Mouse (Mus musculus) hindbrain, embryonic 14.5 days (tissue): ENCODE data around the gene Sept5. TPM values are rescaled to one million over a fixed set of nuclear protein-coding genes. Genes with fewer than 3 reads are reported as not detected.

ENCODE experiments used
- ATAC-seq: fragments of 200-750 bp; cut with Nextera tagmentation; 2 replicates; pipeline ENCODE4 v1.8.0; 2017; ENCODE audit warnings: moderate number of reproducible peaks, mild to moderate bottlenecking, moderate TSS enrichment, moderate library complexity; ENCODE audit not compliant: low FRiP score
- DNase-seq: peaks from one replicate; pipeline ENCODE4 v3.0.0-alpha.2; 2015; ENCODE audit warnings: low spot score
- H3K27ac ChIP-seq: fragments of 300-500 bp; sonication (generic); 2 replicates; pipeline ENCODE4 v1.5.1; 2014; ENCODE audit warnings: mild to moderate bottlenecking, moderate library complexity
- H3K27me3 ChIP-seq: fragments of 300-500 bp; sonication (generic); 2 replicates; pipeline ENCODE4 v1.6.1; 2014; ENCODE audit warnings: mild to moderate bottlenecking, low read length, mixed read lengths; ENCODE audit not compliant: control insufficient read depth, insufficient read depth
- H3K36me3 ChIP-seq: fragments of 300-500 bp; sonication (generic); replicated peaks from 2 replicates; pipeline ENCODE4 v1.6.1; 2014; ENCODE audit not compliant: control insufficient read depth, insufficient read depth
- H3K4me1 ChIP-seq: fragments of 300-500 bp; sonication (generic); replicated peaks from 2 replicates; pipeline ENCODE4 v1.6.1; 2014; ENCODE audit warnings: antibody characterized with exemption, low read length, mixed read lengths; ENCODE audit not compliant: control insufficient read depth, insufficient read depth
- H3K4me2 ChIP-seq: fragments of 300-500 bp; sonication (generic); replicated peaks from 2 replicates; pipeline ENCODE4 v1.6.1; 2014; ENCODE audit warnings: mild to moderate bottlenecking, moderate library complexity
- H3K4me3 ChIP-seq: fragments of 300-500 bp; sonication (generic); replicated peaks from 2 replicates; pipeline ENCODE4 v1.5.1; 2014; ENCODE audit warnings: mild to moderate bottlenecking, low read length
- H3K9ac ChIP-seq: fragments of 300-500 bp; sonication (generic); 2 replicates; pipeline ENCODE4 v1.6.1; 2014
- H3K9me3 ChIP-seq: fragments of 300-500 bp; sonication (generic); 2 replicates; pipeline ENCODE4 v1.6.1; 2016; ENCODE audit warnings: low read length; ENCODE audit not compliant: control insufficient read depth
- WGBS: fragments of 180-500 bp; shearing (Covaris S2); extraction: QIAGEN DNeasy Blood & Tissue Kit; methylation state at CpG from one replicate; pipeline ENCODE4 v1.1.7; 2014; 5-methylcytosine and 5-hydroxymethylcytosine counted together
- polyA plus RNA-seq: library from polyadenylated mRNA; unstranded; fragments of >200 nt; fragmentation: Nextera tagmentation; extraction: Ambion mirVana; gene quantifications from 2 replicates; pipeline ENCODE4 v1.2.1, GENCODE M21; 2014

Gene Sept5
- polyA plus RNA-seq, 1 experiment from 2014 or later = 192 TPM

DNA sequence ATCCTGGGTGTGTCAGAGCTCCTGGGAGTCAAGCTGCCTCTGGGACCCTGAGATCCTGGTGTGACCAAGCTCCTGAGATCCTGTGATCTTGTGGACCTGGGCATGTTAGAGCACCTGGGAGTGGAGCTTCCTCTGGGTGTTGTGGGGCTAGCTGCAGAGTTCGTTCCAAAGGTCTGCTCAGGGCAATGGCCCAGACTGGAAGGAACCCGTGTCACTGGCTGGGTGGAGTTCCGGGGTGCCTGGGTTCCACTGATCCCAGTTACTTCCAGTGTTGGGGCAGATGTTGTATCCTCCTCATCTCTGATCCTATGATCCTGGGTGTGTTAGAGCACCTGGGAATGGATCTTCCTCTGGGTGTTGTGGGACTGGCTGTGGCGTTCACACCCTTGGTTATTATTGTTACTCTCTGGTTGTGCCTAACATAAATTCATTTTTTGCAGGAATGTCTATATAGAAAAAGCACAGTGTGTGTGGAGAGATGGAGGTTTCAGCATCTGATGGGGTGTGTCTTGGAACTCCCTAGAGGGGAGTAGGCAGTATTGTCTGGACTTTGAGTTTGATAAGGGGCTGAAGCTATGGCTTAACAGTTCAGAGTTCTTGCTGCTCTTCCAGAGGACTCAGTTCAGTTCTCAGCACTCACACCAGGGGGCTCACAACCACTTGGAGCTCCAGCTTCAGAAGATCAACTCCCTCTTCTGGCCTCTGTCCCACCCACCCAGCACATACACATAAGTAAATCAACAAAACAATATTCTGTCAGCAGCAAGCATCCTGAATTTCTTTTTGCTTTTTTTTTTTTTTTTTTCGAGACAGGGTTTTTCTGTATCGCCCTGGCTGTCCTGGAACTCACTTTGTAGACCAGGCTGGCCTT lies 23.8 kb upstream of the Sept5 start:
- ATAC-seq = no peak
- DNase-seq = no peak
- H3K27me3 ChIP-seq = no peaks in the 10 kb centered on the region
- no peaks in the 10 kb centered on the region for H3K36me3 ChIP-seq
- no peak overlapping the region for H3K27ac ChIP-seq
- no peaks in the 10 kb centered on the region for H3K9me3 ChIP-seq
- H3K4me1 ChIP-seq = no peaks in the 10 kb centered on the region
- H3K4me3 ChIP-seq = no peak overlapping the region
- no peak overlapping the region for H3K9ac ChIP-seq
- H3K4me2 ChIP-seq = no peak overlapping the region
- 86% methylated on average over 6 of the region's 6 CpGs for WGBS

DNA sequence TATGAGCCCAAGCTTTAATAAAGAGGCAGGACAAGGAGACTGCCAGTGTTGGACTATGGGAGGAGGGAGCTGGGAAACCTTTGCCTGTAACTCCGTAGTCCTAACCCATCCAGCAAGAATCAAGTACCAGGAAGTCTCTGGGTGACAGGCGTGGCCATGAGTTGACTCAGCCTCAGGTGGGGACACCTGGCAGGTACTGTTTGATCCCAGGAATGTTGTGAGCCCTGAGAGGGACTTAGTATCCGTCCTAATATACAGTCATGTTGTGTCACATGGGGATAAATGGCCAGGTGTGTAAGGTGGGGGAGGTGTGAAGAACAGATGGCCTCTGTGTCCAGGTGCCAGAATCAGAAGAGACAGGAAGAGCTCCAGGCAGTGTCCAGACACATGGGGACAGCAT lies 19.4 kb upstream of the Sept5 start:
- Histone ChIP-seq H3K9ac (no peak overlapping the region), H3K4me2 (no peak overlapping the region), H3K27ac (no peak overlapping the region), H3K9me3 (0 out of 2 replicates have a peak, but pooled peaks cover 3% of the 10 kb centered on the region), H3K27me3 (no peaks in the 10 kb centered on the region), H3K4me3 (no peak overlapping the region), H3K36me3 (no peaks in the 10 kb centered on the region), H3K4me1 (no peaks in the 10 kb centered on the region)
- DNase-seq (no peak), ATAC-seq (no peak)
- 72% methylated on average over 3 of the region's 3 CpGs for WGBS

- Histone ChIP-seq H3K9ac (no peak overlapping the region), H3K4me1 (no peaks in the 10 kb centered on the region), H3K4me2 (no peak overlapping the region), H3K27me3 (no peaks in the 10 kb centered on the region), H3K9me3 (0 out of 2 replicates have a peak, but pooled peaks cover 3% of the 10 kb centered on the region), H3K36me3 (no peaks in the 10 kb centered on the region), H3K4me3 (no peak overlapping the region), H3K27ac (no peak overlapping the region)
- ATAC-seq = no peak
- 80% methylated on average over 6 of the region's 6 CpGs for WGBS
- DNase-seq = no peak
These were observed 15.6 kb upstream of the Sept5 start for GRCm38 (mm10) chr16:18645329-18645728.

DNA sequence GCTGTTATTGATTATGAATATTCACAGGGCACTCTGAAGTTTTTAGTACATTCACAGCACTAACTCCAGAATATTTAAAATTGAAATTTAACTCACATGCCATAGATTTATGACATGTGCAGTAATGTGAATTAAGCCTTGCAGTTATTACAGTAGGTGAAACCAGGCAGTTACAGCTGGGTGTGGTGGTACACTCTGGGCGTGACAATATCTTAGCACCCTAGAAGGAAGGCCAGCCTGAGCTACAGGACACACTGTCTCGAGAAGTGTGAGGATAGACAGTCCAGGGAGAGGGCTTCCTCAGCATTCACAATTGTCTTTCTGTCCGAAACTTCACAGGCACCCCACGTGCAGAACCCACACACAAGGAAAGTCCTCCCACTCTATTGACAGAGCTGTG lies 14.7 kb upstream of the Sept5 start:
- no peak overlapping the region for H3K9ac ChIP-seq
- no peak overlapping the region for H3K27ac ChIP-seq
- DNase-seq (no peak), ATAC-seq (no peak)
- H3K4me3 ChIP-seq = no peak overlapping the region
- no peaks in the 10 kb centered on the region for H3K4me1 ChIP-seq
- 0 out of 2 replicates have a peak, but pooled peaks cover 3% of the 10 kb centered on the region for H3K9me3 ChIP-seq
- H3K36me3 ChIP-seq = no peaks in the 10 kb centered on the region
- no peak overlapping the region for H3K4me2 ChIP-seq
- no peaks in the 10 kb centered on the region for H3K27me3 ChIP-seq
- 82% methylated on average over 4 of the region's 4 CpGs for WGBS

DNA sequence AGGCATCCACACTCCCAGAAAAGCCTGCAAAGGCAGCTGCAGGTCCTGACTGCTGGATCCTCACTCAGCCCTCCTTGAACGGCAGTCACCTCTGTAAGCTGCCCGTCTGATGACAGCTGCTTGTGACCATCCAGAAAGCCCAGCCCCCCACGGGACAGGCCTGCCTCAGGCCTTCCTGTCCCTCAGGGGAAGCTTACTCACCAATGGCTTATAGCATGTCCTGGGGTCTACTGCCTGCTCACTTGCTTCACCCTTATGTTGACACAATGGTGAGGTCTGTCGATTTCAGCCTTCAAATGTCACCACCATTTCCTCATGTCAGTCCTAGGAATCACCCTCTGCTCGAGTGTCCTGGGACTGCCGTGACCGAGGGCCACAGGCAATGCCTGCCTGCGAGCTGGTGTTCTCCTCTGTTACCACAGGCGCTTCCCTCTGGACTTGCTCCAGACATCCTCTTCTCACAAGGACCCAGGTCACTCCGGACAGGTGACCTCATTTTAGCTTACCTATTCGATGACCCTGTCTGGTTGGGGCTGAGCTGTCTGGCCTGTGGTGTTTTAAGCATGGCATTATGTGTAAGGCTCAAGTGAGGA lies 13.7 kb upstream of the Sept5 start:
- 0 out of 2 replicates have a peak, but pooled peaks cover 3% of the 10 kb centered on the region for H3K9me3 ChIP-seq
- no peaks in the 10 kb centered on the region for H3K36me3 ChIP-seq
- H3K4me1 ChIP-seq = no peaks in the 10 kb centered on the region
- DNase-seq (no peak), ATAC-seq (no peak)
- H3K4me3 ChIP-seq = no peak overlapping the region
- WGBS = 82% methylated on average over 11 of the region's 11 CpGs
- no peak overlapping the region for H3K4me2 ChIP-seq
- no peak overlapping the region for H3K27ac ChIP-seq
- H3K27me3 ChIP-seq = no peaks in the 10 kb centered on the region
- H3K9ac ChIP-seq = no peak overlapping the region

DNA sequence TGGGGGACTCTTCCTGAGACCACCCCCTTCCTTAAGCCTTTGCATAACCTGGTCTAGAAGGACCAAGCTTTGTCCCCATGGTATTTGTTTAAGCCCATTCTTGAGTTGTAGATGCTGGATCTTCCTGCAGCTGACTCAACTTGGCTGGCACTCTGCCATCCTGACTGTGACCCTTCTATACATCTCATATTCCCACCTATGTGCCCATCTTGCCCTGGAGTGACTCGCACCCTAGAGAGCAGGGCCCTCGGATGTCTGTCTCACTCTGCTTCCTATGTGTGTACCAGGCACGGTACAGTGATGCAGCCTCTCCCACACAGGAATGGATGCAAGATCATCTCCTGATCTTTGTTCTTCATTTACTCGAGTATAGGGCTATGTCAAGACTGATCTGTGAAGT lies 13.1 kb upstream of the Sept5 start:
- DNase-seq (no peak), ATAC-seq (no peak)
- Histone ChIP-seq H3K27me3 (no peaks in the 10 kb centered on the region), H3K27ac (no peak overlapping the region), H3K9me3 (no peaks in the 10 kb centered on the region), H3K4me1 (no peaks in the 10 kb centered on the region), H3K4me3 (no peak overlapping the region), H3K9ac (no peak overlapping the region), H3K36me3 (no peaks in the 10 kb centered on the region), H3K4me2 (no peak overlapping the region)
- WGBS = 84% methylated on average over 4 of the region's 4 CpGs

DNA sequence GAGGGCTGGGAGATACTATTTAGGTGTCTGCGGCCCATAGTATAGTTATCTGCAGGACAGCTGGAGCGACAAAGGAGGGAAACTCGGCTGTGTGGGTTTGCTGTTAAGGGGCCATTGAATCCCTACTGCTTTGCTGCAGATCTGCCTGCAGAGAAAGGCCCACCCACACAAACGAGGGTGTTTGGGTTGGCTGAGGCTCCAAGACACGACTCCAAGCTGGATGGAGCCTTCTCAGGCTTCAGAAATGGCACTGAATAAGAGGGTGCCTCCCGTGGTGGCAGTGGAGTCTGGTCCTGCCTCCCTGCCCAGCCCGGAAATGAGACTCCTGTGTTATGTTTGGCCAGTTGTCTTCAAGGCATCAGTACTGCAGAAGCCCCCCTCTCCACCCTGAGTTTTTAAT lies 12.5 kb upstream of the Sept5 start:
- Histone ChIP-seq H3K4me2 (no peak overlapping the region), H3K27ac (no peak overlapping the region)

DNA sequence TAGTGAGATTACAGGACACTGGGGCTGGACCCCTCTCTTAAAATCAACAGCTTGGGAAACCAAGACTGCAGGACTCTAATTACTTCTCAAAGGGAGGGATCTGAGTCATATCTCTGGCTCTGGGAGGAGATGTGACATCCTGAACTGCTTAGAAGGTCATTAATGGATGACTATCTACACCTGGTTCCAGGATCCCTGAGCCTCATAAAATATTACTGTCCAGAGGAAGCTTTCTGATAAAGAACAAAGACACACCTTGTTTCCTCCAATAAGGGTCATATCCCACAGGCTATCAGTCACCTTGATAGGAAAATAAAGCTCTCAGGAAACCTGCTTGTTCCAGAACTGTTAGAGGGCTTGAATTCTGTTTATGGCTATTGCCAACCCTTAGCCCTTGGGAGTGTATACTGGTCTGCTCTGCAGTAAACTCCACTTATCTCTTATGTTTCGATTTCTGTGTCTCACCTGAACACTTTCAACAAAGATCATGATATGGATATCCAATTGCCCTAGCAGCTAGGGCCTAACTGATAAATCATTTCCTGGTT lies 9.7 kb upstream of the Sept5 start:
- Histone ChIP-seq H3K4me1 (no peaks in the 10 kb centered on the region), H3K36me3 (no peaks in the 10 kb centered on the region), H3K9me3 (no peaks in the 10 kb centered on the region), H3K27ac (no peak overlapping the region), H3K27me3 (no peaks in the 10 kb centered on the region), H3K4me2 (no peak overlapping the region), H3K4me3 (no peak overlapping the region), H3K9ac (no peak overlapping the region)
- DNase-seq (no peak), ATAC-seq (no peak)
- WGBS = 93% methylated on average over 1 of the region's 1 CpGs

More for the DNA sequence above, 12.5 kb upstream of the Sept5 start:
- WGBS = 65% methylated on average over 7 of the region's 7 CpGs
- no peaks in the 10 kb centered on the region for H3K9me3 ChIP-seq
- H3K27me3 ChIP-seq = no peaks in the 10 kb centered on the region
- no peak for DNase-seq
- H3K4me1 ChIP-seq = no peaks in the 10 kb centered on the region
- ATAC-seq = no peak
- H3K9ac ChIP-seq = no peak overlapping the region
- no peak overlapping the region for H3K4me3 ChIP-seq
- H3K36me3 ChIP-seq = no peaks in the 10 kb centered on the region

GRCm38 (mm10) chr16:18638396-18638795 lies 8.6 kb upstream of the Sept5 start:
- Histone ChIP-seq H3K36me3 (no peaks in the 10 kb centered on the region), H3K4me3 (no peak overlapping the region)
- WGBS = 48% methylated on average over 2 of the region's 2 CpGs

More at GRCm38 (mm10) chr16:18638396-18638795, 8.6 kb upstream of the Sept5 start:
- no peak overlapping the region for H3K9ac ChIP-seq
- H3K4me1 ChIP-seq = no peaks in the 10 kb centered on the region
- ATAC-seq (no peak), DNase-seq (no peak)
- no peak overlapping the region for H3K4me2 ChIP-seq
- no peaks in the 10 kb centered on the region for H3K9me3 ChIP-seq
- no peak overlapping the region for H3K27ac ChIP-seq
- no peaks in the 10 kb centered on the region for H3K27me3 ChIP-seq
